Mouse (Mus musculus) spleen, adult 2 months (tissue): ENCODE measurements around the gene Rsrc1. TPM values are rescaled to one million over a fixed set of nuclear protein-coding genes. Genes with fewer than 3 reads are reported as not detected.

Source experiments
- DNase-seq, 2 experiments: peaks; one replicate each; pipeline versions ENCODE4 v3.0.0 to v3.0.0-alpha.2; 2012 to 2021; ENCODE audit warnings: low spot score in 2 of 2, low read depth in 1 of 2
- H3K27ac ChIP-seq: fragments of 200-500 bp; 2 replicates; pipeline ENCODE4 v1.5.1; 2012; ENCODE audit warnings: low read length, inconsistent platforms; ENCODE audit not compliant: insufficient read depth
- H3K27me3 ChIP-seq: fragments of 200-500 bp; 2 replicates; pipeline ENCODE4 v1.6.1; 2012; ENCODE audit warnings: mild to moderate bottlenecking, moderate library complexity, low read length, inconsistent platforms; ENCODE audit not compliant: control insufficient read depth, insufficient read depth
- H3K36me3 ChIP-seq: fragments of 200-500 bp; 2 replicates; pipeline ENCODE4 v1.6.1; 2012; ENCODE audit warnings: mild to moderate bottlenecking, low read length, inconsistent platforms; ENCODE audit not compliant: control insufficient read depth, insufficient read depth
- H3K4me1 ChIP-seq: fragments of 200-500 bp; 2 replicates; pipeline ENCODE4 v1.6.1; 2011; ENCODE audit warnings: inconsistent platforms; ENCODE audit not compliant: control insufficient read depth, insufficient read depth, insufficient read length
- H3K4me3 ChIP-seq: fragments of 200-500 bp; 2 replicates; pipeline ENCODE4 v1.5.1; 2011; ENCODE audit warnings: mild to moderate bottlenecking, inconsistent platforms; ENCODE audit not compliant: insufficient read depth, insufficient read length; ENCODE audit errors: extremely low read depth
- CTCF ChIP-seq: fragments of 200-500 bp; IDR thresholded peaks from 2 replicates; pipeline ENCODE4 v1.5.1; 2011; ENCODE audit warnings: mild to moderate bottlenecking, inconsistent platforms; ENCODE audit not compliant: insufficient read depth, insufficient read length, insufficient replicate concordance; ENCODE audit errors: extremely low read depth
- POLR2A ChIP-seq: fragments of 200-500 bp; IDR thresholded peaks from 2 replicates; pipeline ENCODE4 v1.6.1; 2011; ENCODE audit warnings: low read depth, low read length, inconsistent platforms
- WGBS: fragments of 180-500 bp; shearing (Covaris S2); methylation state at CpG from one replicate; pipeline ENCODE4 v1.1.7; 2018; 5-methylcytosine and 5-hydroxymethylcytosine counted together
- polyA plus RNA-seq: library from polyadenylated mRNA; depleted of rRNA; stranded (reverse); fragments of >200 nt; gene quantifications from 2 replicates; pipeline ENCODE4 v1.2.3, GENCODE M21; 2012

Rsrc1 gene
- polyA plus RNA-seq, 1 experiment: 2.1 TPM

GRCm38 (mm10) chr3:67280247-67280646 lies 299.1 kb downstream of the Rsrc1 start:
- Histone ChIP-seq H3K4me1 (no peaks in the 10 kb centered on the region), H3K4me3 (no peak overlapping the region), H3K36me3 (no peaks in the 10 kb centered on the region), H3K27me3 (no peaks in the 10 kb centered on the region), H3K27ac (no peak overlapping the region)
- WGBS: 87% methylated on average over 3 of the region's 3 CpGs
- DNase-seq: no peak
- TF ChIP-seq CTCF (no peak), POLR2A (no peak)

GRCm38 (mm10) chr3:67284039-67284438 lies 302.8 kb downstream of the Rsrc1 start:
- TF ChIP-seq CTCF (no peak), POLR2A (no peak)
- DNase-seq: no peak
- WGBS: 98% methylated on average over 1 of the region's 1 CpGs
- H3K4me3 ChIP-seq: no peak overlapping the region
- no peaks in the 10 kb centered on the region for H3K36me3 ChIP-seq
- no peak overlapping the region for H3K27ac ChIP-seq
- H3K4me1 ChIP-seq: no peaks in the 10 kb centered on the region
- H3K27me3 ChIP-seq: no peaks in the 10 kb centered on the region

- WGBS: 78% methylated on average over 4 of the region's 4 CpGs
- no peaks in the 10 kb centered on the region for H3K4me1 ChIP-seq
- no peak for TF ChIP-seq CTCF
- no peak for TF ChIP-seq POLR2A
- no peak overlapping the region for H3K27ac ChIP-seq
- H3K27me3 ChIP-seq: no peaks in the 10 kb centered on the region
- H3K4me3 ChIP-seq: no peak overlapping the region
- DNase-seq: no peak
- H3K36me3 ChIP-seq: no peaks in the 10 kb centered on the region
These were observed 303.7 kb downstream of the Rsrc1 start for GRCm38 (mm10) chr3:67284848-67285247.

GRCm38 (mm10) chr3:67288664-67289063 lies 307.5 kb downstream of the Rsrc1 start:
- H3K27ac ChIP-seq: no peak overlapping the region
- no peak for TF ChIP-seq CTCF
- TF ChIP-seq POLR2A: no peak
- no peaks in the 10 kb centered on the region for H3K4me1 ChIP-seq
- WGBS: 96% methylated on average over 7 of the region's 7 CpGs
- DNase-seq: no peak
- 0 out of 2 replicates have a peak, but pooled peaks cover 1% of the 10 kb centered on the region for H3K36me3 ChIP-seq
- no peak overlapping the region for H3K4me3 ChIP-seq
- no peaks in the 10 kb centered on the region for H3K27me3 ChIP-seq

- no peaks in the 10 kb centered on the region for H3K4me1 ChIP-seq
- H3K36me3 ChIP-seq: 0 out of 2 replicates have a peak, but pooled peaks cover 1% of the 10 kb centered on the region
- no peak for DNase-seq
- TF ChIP-seq POLR2A: no peak
- TF ChIP-seq CTCF: no peak
- no peak overlapping the region for H3K4me3 ChIP-seq
- whole genome bisulfite sequencing: 91% methylated on average over 6 of the region's 6 CpGs
- H3K27ac ChIP-seq: no peak overlapping the region
- no peaks in the 10 kb centered on the region for H3K27me3 ChIP-seq
These were observed 308.3 kb downstream of the Rsrc1 start for GRCm38 (mm10) chr3:67289482-67289881.

GRCm38 (mm10) chr3:67308725-67309124 lies 327.5 kb downstream of the Rsrc1 start:
- no peak for DNase-seq
- H3K36me3 ChIP-seq: no peaks in the 10 kb centered on the region
- 64% methylated on average over 2 of the region's 2 CpGs for WGBS
- H3K4me3 ChIP-seq: no peak overlapping the region
- TF ChIP-seq POLR2A (no peak), CTCF (no peak)
- no peaks in the 10 kb centered on the region for H3K27me3 ChIP-seq
- no peak overlapping the region for H3K27ac ChIP-seq
- no peaks in the 10 kb centered on the region for H3K4me1 ChIP-seq

- H3K4me1 ChIP-seq: no peaks in the 10 kb centered on the region
- no peak for DNase-seq
- 86% methylated on average over 7 of the region's 7 CpGs for WGBS
- H3K27ac ChIP-seq: no peak overlapping the region
- no peaks in the 10 kb centered on the region for H3K36me3 ChIP-seq
- H3K27me3 ChIP-seq: no peaks in the 10 kb centered on the region
- TF ChIP-seq CTCF: no peak
- no peak for TF ChIP-seq POLR2A
- no peak overlapping the region for H3K4me3 ChIP-seq
These were observed 328.6 kb downstream of the Rsrc1 start for GRCm38 (mm10) chr3:67309644-67310311.
